Mouse (Mus musculus): ENCODE results near the gene Dock4. TPM values are rescaled to one million over a fixed set of nuclear protein-coding genes. Genes with fewer than 3 reads are reported as not detected.
A peak's percentile ranks its signal among the peaks of the same experiment; 100 is the strongest.

The Dock4 gene
- polyA plus RNA-seq, 1 experiment from 2014 or later: 4.2 TPM

- Histone ChIP-seq H3K9me3 (ENCODE audit: control insufficient read depth, low read length) (no peaks in the 10 kb centered on the region), H3K36me3 (ENCODE audit: control insufficient read depth, insufficient read depth, low read length) (no peaks in the 10 kb centered on the region), H3K9ac (ENCODE audit: low read depth, low read length) (no peak overlapping the region), H3K4me1 (ENCODE audit: control insufficient read depth, insufficient read depth, low read length) (no peaks in the 10 kb centered on the region; the same call in 1 of the 2 replicates), H3K4me3 (ENCODE audit: low read length) (no peak overlapping the region), H3K27ac (ENCODE audit: low read length) (no peak overlapping the region), H3K4me2 (ENCODE audit: low read depth, low read length) (no peak overlapping the region), H3K27me3 (replicated peaks; ENCODE audit: control insufficient read depth, insufficient read depth, low read length) (no peaks in the 10 kb centered on the region)
- peak; percentile 44; the same call in 1 of the 2 replicates for ATAC-seq
- WGBS: 58% methylated on average over 9 of the region's 9 CpGs
Observed at GRCm38 (mm10) chr12:40568971-40569968, 123.5 kb downstream of the Dock4 start.

- H3K27ac ChIP-seq (ENCODE audit: low read length): no peak overlapping the region
- H3K4me1 ChIP-seq (ENCODE audit: control insufficient read depth, insufficient read depth, low read length): no peaks in the 10 kb centered on the region; the same call in 1 of the 2 replicates
- H3K27me3 ChIP-seq (replicated peaks; ENCODE audit: control insufficient read depth, insufficient read depth, low read length): no peaks in the 10 kb centered on the region
- WGBS: 39% methylated on average over 1 of the region's 1 CpGs
- no peaks in the 10 kb centered on the region for H3K36me3 ChIP-seq (ENCODE audit: control insufficient read depth, insufficient read depth, low read length)
- H3K9me3 ChIP-seq (ENCODE audit: control insufficient read depth, low read length): no peaks in the 10 kb centered on the region
- no peak overlapping the region for H3K4me3 ChIP-seq (ENCODE audit: low read length)
- no peak for ATAC-seq
- H3K4me2 ChIP-seq (ENCODE audit: low read depth, low read length): no peak overlapping the region
- H3K9ac ChIP-seq (ENCODE audit: low read depth, low read length): no peak overlapping the region
Observed at GRCm38 (mm10) chr12:40570250-40570649, 124.5 kb downstream of the Dock4 start.

DNA sequence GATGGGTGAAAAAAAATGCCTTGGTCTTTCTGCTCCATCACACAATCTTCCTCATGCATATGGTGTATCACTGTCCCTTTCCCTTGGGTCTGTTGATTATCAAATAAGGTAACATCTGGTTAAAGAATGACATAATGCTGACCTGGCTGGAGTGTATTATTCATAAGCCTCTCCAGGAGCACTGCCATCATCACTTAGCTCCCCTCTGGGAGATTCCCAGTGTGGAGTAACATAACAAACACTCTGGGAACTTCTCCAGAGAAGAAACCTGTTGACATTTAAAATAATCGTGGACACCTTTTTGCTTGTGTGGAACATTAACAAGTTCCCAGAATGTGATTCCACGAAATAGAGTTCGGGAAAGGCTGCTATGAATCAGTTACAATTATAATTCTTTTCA is 128.3 kb downstream of the Dock4 start:
- Histone ChIP-seq H3K4me2 (ENCODE audit: low read depth, low read length) (no peak overlapping the region), H3K27ac (ENCODE audit: low read length) (no peak overlapping the region), H3K9ac (ENCODE audit: low read depth, low read length) (no peak overlapping the region), H3K27me3 (replicated peaks; ENCODE audit: control insufficient read depth, insufficient read depth, low read length) (no peaks in the 10 kb centered on the region), H3K4me3 (ENCODE audit: low read length) (no peak overlapping the region), H3K36me3 (ENCODE audit: control insufficient read depth, insufficient read depth, low read length) (no peaks in the 10 kb centered on the region), H3K4me1 (ENCODE audit: control insufficient read depth, insufficient read depth, low read length) (no peaks in the 10 kb centered on the region; the same call in 1 of the 2 replicates), H3K9me3 (ENCODE audit: control insufficient read depth, low read length) (no peaks in the 10 kb centered on the region)
- 59% methylated on average over 3 of the region's 3 CpGs for WGBS
- ATAC-seq: no peak

DNA sequence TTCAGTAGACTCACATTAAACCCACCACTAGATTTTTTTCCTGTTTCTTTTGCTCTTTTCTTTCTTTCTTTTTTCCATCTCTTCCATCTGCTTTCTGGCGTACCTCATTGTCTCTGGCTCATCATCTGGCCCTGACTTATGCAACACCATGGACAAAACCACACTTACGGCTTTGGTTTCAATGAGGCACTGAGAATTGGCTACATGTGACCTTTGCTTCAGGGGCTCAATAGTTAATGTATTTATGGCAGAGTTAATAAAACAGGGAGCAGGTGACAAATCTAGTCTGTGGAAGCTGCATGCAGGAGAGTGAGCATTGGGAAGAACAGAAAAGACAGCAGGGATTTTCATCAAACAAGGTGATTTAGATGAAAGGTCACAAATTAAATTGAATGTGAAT is 131.0 kb downstream of the Dock4 start:
- peak; percentile 71 for ATAC-seq
- 61% methylated on average over 2 of the region's 2 CpGs for WGBS

GRCm38 (mm10) chr12:40580351-40580750 is 134.6 kb downstream of the Dock4 start:
- Histone ChIP-seq H3K9ac (ENCODE audit: low read depth, low read length) (no peak overlapping the region), H3K4me3 (ENCODE audit: low read length) (no peak overlapping the region), H3K9me3 (ENCODE audit: control insufficient read depth, low read length) (no peaks in the 10 kb centered on the region), H3K4me2 (ENCODE audit: low read depth, low read length) (no peak overlapping the region), H3K4me1 (ENCODE audit: control insufficient read depth, insufficient read depth, low read length) (peaks cover 3% of the 10 kb centered on the region; the same call in 1 of the 2 replicates), H3K36me3 (ENCODE audit: control insufficient read depth, insufficient read depth, low read length) (no peaks in the 10 kb centered on the region), H3K27ac (ENCODE audit: low read length) (no peak overlapping the region), H3K27me3 (replicated peaks; ENCODE audit: control insufficient read depth, insufficient read depth, low read length) (no peaks in the 10 kb centered on the region)
- 20% methylated on average over 2 of the region's 2 CpGs for WGBS
- ATAC-seq: peak; percentile 73

More for the DNA sequence above, 131.0 kb downstream of the Dock4 start:
- Histone ChIP-seq H3K4me1 (ENCODE audit: control insufficient read depth, insufficient read depth, low read length) (peaks cover 3% of the 10 kb centered on the region; the same call in 1 of the 2 replicates), H3K4me2 (ENCODE audit: low read depth, low read length) (no peak overlapping the region), H3K27ac (ENCODE audit: low read length) (no peak overlapping the region), H3K9ac (ENCODE audit: low read depth, low read length) (no peak overlapping the region), H3K4me3 (ENCODE audit: low read length) (no peak overlapping the region), H3K9me3 (ENCODE audit: control insufficient read depth, low read length) (no peaks in the 10 kb centered on the region), H3K36me3 (ENCODE audit: control insufficient read depth, insufficient read depth, low read length) (no peaks in the 10 kb centered on the region), H3K27me3 (replicated peaks; ENCODE audit: control insufficient read depth, insufficient read depth, low read length) (no peaks in the 10 kb centered on the region)

- H3K4me1 ChIP-seq (ENCODE audit: control insufficient read depth, insufficient read depth, low read length): peaks cover 3% of the 10 kb centered on the region; the same call in 1 of the 2 replicates
- WGBS: 60% methylated on average over 3 of the region's 3 CpGs
- no peaks in the 10 kb centered on the region for H3K36me3 ChIP-seq (ENCODE audit: control insufficient read depth, insufficient read depth, low read length)
- H3K27ac ChIP-seq (ENCODE audit: low read length): no peak overlapping the region
- H3K9me3 ChIP-seq (ENCODE audit: control insufficient read depth, low read length): no peaks in the 10 kb centered on the region
- H3K4me3 ChIP-seq (ENCODE audit: low read length): no peak overlapping the region
- no peak overlapping the region for H3K4me2 ChIP-seq (ENCODE audit: low read depth, low read length)
- H3K27me3 ChIP-seq (replicated peaks; ENCODE audit: control insufficient read depth, insufficient read depth, low read length): no peaks in the 10 kb centered on the region
- ATAC-seq: no peak
- H3K9ac ChIP-seq (ENCODE audit: low read depth, low read length): no peak overlapping the region
Observed at GRCm38 (mm10) chr12:40581037-40581436, 135.3 kb downstream of the Dock4 start.

DNA sequence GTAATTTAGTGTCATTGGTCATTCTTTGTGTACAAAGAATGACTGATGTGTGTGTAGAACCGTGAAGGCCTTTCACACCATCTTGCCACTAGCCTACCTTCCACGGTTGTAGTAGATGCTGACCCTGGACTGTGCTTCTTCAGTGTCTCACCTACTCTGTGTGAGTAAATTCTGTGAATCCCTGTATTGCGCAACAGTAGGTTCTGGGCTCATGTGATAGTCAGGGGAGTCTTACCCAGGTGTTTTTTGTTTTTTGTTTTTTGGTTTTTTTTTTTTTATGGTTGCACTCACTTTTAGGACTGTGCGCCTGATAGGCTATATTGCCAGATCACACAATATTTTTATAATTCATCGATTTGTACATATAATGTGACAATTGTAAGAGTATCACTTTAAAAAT is 136.3 kb downstream of the Dock4 start:
- Histone ChIP-seq H3K9me3 (ENCODE audit: control insufficient read depth, low read length) (no peaks in the 10 kb centered on the region), H3K4me3 (ENCODE audit: low read length) (no peak overlapping the region), H3K36me3 (ENCODE audit: control insufficient read depth, insufficient read depth, low read length) (no peaks in the 10 kb centered on the region), H3K9ac (ENCODE audit: low read depth, low read length) (no peak overlapping the region), H3K4me1 (ENCODE audit: control insufficient read depth, insufficient read depth, low read length) (peaks cover 3% of the 10 kb centered on the region; the same call in 1 of the 2 replicates), H3K4me2 (ENCODE audit: low read depth, low read length) (no peak overlapping the region), H3K27me3 (replicated peaks; ENCODE audit: control insufficient read depth, insufficient read depth, low read length) (no peaks in the 10 kb centered on the region), H3K27ac (ENCODE audit: low read length) (no peak overlapping the region)
- 79% methylated on average over 5 of the region's 5 CpGs for WGBS
- no peak for ATAC-seq

- Histone ChIP-seq H3K4me1 (ENCODE audit: control insufficient read depth, insufficient read depth, low read length) (peaks cover 3% of the 10 kb centered on the region; the same call in 1 of the 2 replicates), H3K4me3 (ENCODE audit: low read length) (no peak overlapping the region), H3K27ac (ENCODE audit: low read length) (no peak overlapping the region), H3K9me3 (ENCODE audit: control insufficient read depth, low read length) (no peaks in the 10 kb centered on the region), H3K9ac (ENCODE audit: low read depth, low read length) (no peak overlapping the region), H3K36me3 (ENCODE audit: control insufficient read depth, insufficient read depth, low read length) (no peaks in the 10 kb centered on the region), H3K27me3 (replicated peaks; ENCODE audit: control insufficient read depth, insufficient read depth, low read length) (no peaks in the 10 kb centered on the region), H3K4me2 (ENCODE audit: low read depth, low read length) (no peak overlapping the region)
- 80% methylated on average over 7 of the region's 7 CpGs for WGBS
- no peak for ATAC-seq
Observed at GRCm38 (mm10) chr12:40584526-40585289, 139.0 kb downstream of the Dock4 start.

DNA sequence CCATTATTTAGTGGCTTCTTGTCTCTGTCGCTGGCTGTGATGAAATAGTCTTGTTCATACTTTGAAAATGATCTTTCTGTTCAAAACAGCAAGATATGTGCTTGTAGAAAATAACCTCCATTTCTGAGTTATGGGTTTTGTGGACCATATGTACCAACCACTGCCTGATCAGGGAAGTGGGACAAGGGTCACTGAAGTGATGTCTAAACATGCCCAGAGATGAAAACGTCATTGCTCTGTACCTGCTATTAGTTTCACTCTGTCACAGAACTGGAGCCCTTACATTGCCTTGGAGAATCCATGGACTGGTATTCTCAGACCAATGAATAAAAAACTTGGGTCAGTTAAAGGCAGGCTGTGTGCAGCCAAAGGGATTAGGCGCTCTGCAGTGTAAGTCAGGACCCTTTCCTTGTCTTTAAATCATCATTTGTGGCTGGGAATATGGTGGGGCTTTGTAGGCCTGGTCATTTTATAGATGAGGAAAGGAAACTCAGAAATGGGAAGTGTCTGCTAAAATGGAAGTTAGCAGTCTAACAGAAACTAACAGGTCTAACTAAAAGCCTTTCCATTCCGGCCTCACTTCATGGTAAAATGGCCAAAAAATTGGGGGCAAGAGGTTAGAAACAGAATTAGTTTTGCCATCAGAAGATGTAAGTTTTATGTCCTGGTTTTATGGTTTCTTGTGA is 139.8 kb downstream of the Dock4 start:
- Histone ChIP-seq H3K27me3 (replicated peaks; ENCODE audit: control insufficient read depth, insufficient read depth, low read length) (no peaks in the 10 kb centered on the region), H3K27ac (ENCODE audit: low read length) (no peak overlapping the region), H3K9me3 (ENCODE audit: control insufficient read depth, low read length) (no peaks in the 10 kb centered on the region), H3K9ac (ENCODE audit: low read depth, low read length) (no peak overlapping the region), H3K4me3 (ENCODE audit: low read length) (no peak overlapping the region), H3K4me2 (ENCODE audit: low read depth, low read length) (no peak overlapping the region), H3K36me3 (ENCODE audit: control insufficient read depth, insufficient read depth, low read length) (no peaks in the 10 kb centered on the region), H3K4me1 (ENCODE audit: control insufficient read depth, insufficient read depth, low read length) (no peaks in the 10 kb centered on the region)
- no peak for ATAC-seq
- WGBS: 81% methylated on average over 4 of the region's 4 CpGs

All from intestine, embryonic 16.5 days (tissue).